Mouse (Mus musculus) left cerebral cortex, adult 8-10 months (tissue): ENCODE measurements around the gene Drd1. TPM values are rescaled to one million over a fixed set of nuclear protein-coding genes. Genes with fewer than 3 reads are reported as not detected.

Source experiments
- DNase-seq, 2 experiments: peaks; one replicate each; pipeline ENCODE4 v3.0.0; 2022; ENCODE audit warnings: low spot score in 2 of 2
- total RNA-seq, 4 experiments: library from RNA; stranded (reverse); gene quantifications; 2 replicates each; pipeline ENCODE4 v1.2.4; 2022

Gene Drd1
- total RNA-seq, 4 experiments from 2014 or later: 76.3 to 87.6 (median 80.8) TPM

- DNase-seq: no peak
These were observed 18.0 kb upstream of the Drd1 start for GRCm38 (mm10) chr13:54073491-54073890.

GRCm38 (mm10) chr13:54073066-54073465 lies 17.6 kb upstream of the Drd1 start:
- DNase-seq: no peak

- DNase-seq: no peak
These were observed 17.1 kb upstream of the Drd1 start for GRCm38 (mm10) chr13:54072526-54073057.

GRCm38 (mm10) chr13:54071606-54072331 lies 16.3 kb upstream of the Drd1 start, which contains the start of gene Sfxn1:
Sfxn1 (plus strand) TSS chr13:54071869.
- peak; percentile 74 to 76 for DNase-seq

- DNase-seq: no peak
These were observed 15.5 kb upstream of the Drd1 start for GRCm38 (mm10) chr13:54071011-54071410.

- DNase-seq: no peak
These were observed 12.2 kb upstream of the Drd1 start for GRCm38 (mm10) chr13:54067617-54068166.

GRCm38 (mm10) chr13:54066081-54066746 lies 10.7 kb upstream of the Drd1 start:
- no peak for DNase-seq

- DNase-seq: no peak
These were observed 7.8 kb upstream of the Drd1 start for GRCm38 (mm10) chr13:54063292-54063691.

GRCm38 (mm10) chr13:54062068-54062467 lies 6.6 kb upstream of the Drd1 start:
- DNase-seq: no peak

GRCm38 (mm10) chr13:54054962-54055361 lies 543 bp downstream of the Drd1 start:
- peak; percentile 23 to 25 for DNase-seq

GRCm38 (mm10) chr13:54051641-54052040 lies 3.9 kb downstream of the Drd1 start:
- DNase-seq: no peak

- DNase-seq: no peak
These were observed 6.7 kb downstream of the Drd1 start for GRCm38 (mm10) chr13:54048679-54049352.

GRCm38 (mm10) chr13:54040256-54040655 lies 15.2 kb downstream of the Drd1 start:
- DNase-seq: no peak

- peak in 1 of 2 experiments; percentile 20 for DNase-seq
These were observed 17.6 kb downstream of the Drd1 start for GRCm38 (mm10) chr13:54037936-54038335.

- DNase-seq: no peak
These were observed 20.0 kb downstream of the Drd1 start for GRCm38 (mm10) chr13:54035541-54035940.

GRCm38 (mm10) chr13:54033653-54034052 lies 21.9 kb downstream of the Drd1 start:
- no peak for DNase-seq

GRCm38 (mm10) chr13:54027079-54027478 lies 28.4 kb downstream of the Drd1 start:
- DNase-seq: no peak

GRCm38 (mm10) chr13:54023311-54023710 lies 32.2 kb downstream of the Drd1 start:
- peak in 1 of 2 experiments; percentile 54 for DNase-seq

GRCm38 (mm10) chr13:54008716-54009115 lies 46.8 kb downstream of the Drd1 start:
- DNase-seq: no peak
